Mouse (Mus musculus): ENCODE measurements around the gene Iqgap2. TPM values are rescaled to one million over a fixed set of nuclear protein-coding genes. Genes with fewer than 3 reads are reported as not detected.

Iqgap2 gene
- polyA plus RNA-seq, 1 experiment, result 18.5 TPM

GRCm38 (mm10) chr13:95705589-95705988, 186.1 kb downstream of the Iqgap2 start:
- no peaks in the 10 kb centered on the region for H3K36me3 ChIP-seq (ENCODE audit: control insufficient read depth, insufficient read depth, low read length, poor library complexity, severe bottlenecking)
- H3K27ac ChIP-seq (ENCODE audit: insufficient read depth, low read length), result no peak overlapping the region
- H3K4me1 ChIP-seq (ENCODE audit: control insufficient read depth, insufficient read depth, low read length), result no peaks in the 10 kb centered on the region
- no peak overlapping the region for H3K4me3 ChIP-seq (ENCODE audit: low read depth, low read length)
- H3K9ac ChIP-seq (ENCODE audit: low read depth, poor library complexity, severe bottlenecking), result no peak overlapping the region
- no peak for TF ChIP-seq EP300 (IDR thresholded peaks at IDR 0.05; ENCODE audit: insufficient read depth, low read depth, low read length)
- TF ChIP-seq POLR2A (IDR thresholded peaks at IDR 0.05; ENCODE audit: insufficient read depth, low read length), result no peak
- TF ChIP-seq CTCF (IDR thresholded peaks at IDR 0.05; ENCODE audit: low read depth, low read length), result no peak
- no peaks in the 10 kb centered on the region for H3K27me3 ChIP-seq (ENCODE audit: control insufficient read depth, insufficient read depth, low read length, poor library complexity, severe bottlenecking)
- no peaks in the 10 kb centered on the region for H3K9me3 ChIP-seq (replicated peaks; ENCODE audit: control insufficient read depth, insufficient read depth, low read length, poor library complexity, severe bottlenecking)

- no peak overlapping the region for H3K27ac ChIP-seq (ENCODE audit: insufficient read depth, low read length)
- no peaks in the 10 kb centered on the region for H3K4me1 ChIP-seq (ENCODE audit: control insufficient read depth, insufficient read depth, low read length)
- H3K27me3 ChIP-seq (ENCODE audit: control insufficient read depth, insufficient read depth, low read length, poor library complexity, severe bottlenecking), result no peaks in the 10 kb centered on the region
- no peaks in the 10 kb centered on the region for H3K9me3 ChIP-seq (replicated peaks; ENCODE audit: control insufficient read depth, insufficient read depth, low read length, poor library complexity, severe bottlenecking)
- no peak overlapping the region for H3K9ac ChIP-seq (ENCODE audit: low read depth, poor library complexity, severe bottlenecking)
- no peaks in the 10 kb centered on the region for H3K36me3 ChIP-seq (ENCODE audit: control insufficient read depth, insufficient read depth, low read length, poor library complexity, severe bottlenecking)
- H3K4me3 ChIP-seq (ENCODE audit: low read depth, low read length), result no peak overlapping the region
- TF ChIP-seq CTCF (IDR thresholded peaks at IDR 0.05; ENCODE audit: low read depth, low read length) (no peak), POLR2A (IDR thresholded peaks at IDR 0.05; ENCODE audit: insufficient read depth, low read length) (no peak), EP300 (IDR thresholded peaks at IDR 0.05; ENCODE audit: insufficient read depth, low read depth, low read length) (no peak)
These were observed 188.3 kb downstream of the Iqgap2 start for GRCm38 (mm10) chr13:95703376-95703775.

- TF ChIP-seq POLR2A (IDR thresholded peaks at IDR 0.05; ENCODE audit: insufficient read depth, low read length), result no peak
- no peak for TF ChIP-seq EP300 (IDR thresholded peaks at IDR 0.05; ENCODE audit: insufficient read depth, low read depth, low read length)
- TF ChIP-seq CTCF (IDR thresholded peaks at IDR 0.05; ENCODE audit: low read depth, low read length), result no peak
- Histone ChIP-seq H3K27me3 (ENCODE audit: control insufficient read depth, insufficient read depth, low read length, poor library complexity, severe bottlenecking) (no peaks in the 10 kb centered on the region), H3K27ac (ENCODE audit: insufficient read depth, low read length) (no peak overlapping the region)
These were observed 193.8 kb downstream of the Iqgap2 start for GRCm38 (mm10) chr13:95697874-95698273.

GRCm38 (mm10) chr13:95696654-95697163, 195.0 kb downstream of the Iqgap2 start, which contains the start of gene F2rl2:
TSS of gene F2rl2 (plus strand) at chr13:95696853.
- peak within 1 kb of the TSS; percentile 28; the same call in 1 of the 2 replicates for H3K4me3 ChIP-seq (ENCODE audit: low read depth, low read length)
- no peaks in the 10 kb centered on the region for H3K4me1 ChIP-seq (ENCODE audit: control insufficient read depth, insufficient read depth, low read length)
- H3K27ac ChIP-seq (ENCODE audit: insufficient read depth, low read length), result no peak within 1 kb of the TSS
- no peak within 1 kb of the TSS for H3K9ac ChIP-seq (ENCODE audit: low read depth, poor library complexity, severe bottlenecking)
- H3K27me3 ChIP-seq (ENCODE audit: control insufficient read depth, insufficient read depth, low read length, poor library complexity, severe bottlenecking), result no peaks in the 10 kb centered on the region
- no peaks in the 10 kb centered on the region for H3K36me3 ChIP-seq (ENCODE audit: control insufficient read depth, insufficient read depth, low read length, poor library complexity, severe bottlenecking)
- no peak for TF ChIP-seq CTCF (IDR thresholded peaks at IDR 0.05; ENCODE audit: low read depth, low read length)
- no peak for TF ChIP-seq POLR2A (IDR thresholded peaks at IDR 0.05; ENCODE audit: insufficient read depth, low read length)
- TF ChIP-seq EP300 (IDR thresholded peaks at IDR 0.05; ENCODE audit: insufficient read depth, low read depth, low read length), result no peak
- H3K9me3 ChIP-seq (replicated peaks; ENCODE audit: control insufficient read depth, insufficient read depth, low read length, poor library complexity, severe bottlenecking), result no peaks in the 10 kb centered on the region

More at GRCm38 (mm10) chr13:95697874-95698273, 193.8 kb downstream of the Iqgap2 start:
- Histone ChIP-seq H3K4me1 (ENCODE audit: control insufficient read depth, insufficient read depth, low read length) (no peaks in the 10 kb centered on the region), H3K4me3 (ENCODE audit: low read depth, low read length) (no peak overlapping the region), H3K36me3 (ENCODE audit: control insufficient read depth, insufficient read depth, low read length, poor library complexity, severe bottlenecking) (no peaks in the 10 kb centered on the region), H3K9ac (ENCODE audit: low read depth, poor library complexity, severe bottlenecking) (no peak overlapping the region), H3K9me3 (replicated peaks; ENCODE audit: control insufficient read depth, insufficient read depth, low read length, poor library complexity, severe bottlenecking) (no peaks in the 10 kb centered on the region)

GRCm38 (mm10) chr13:95696120-95696653, 195.5 kb downstream of the Iqgap2 start:
- H3K27ac ChIP-seq (ENCODE audit: insufficient read depth, low read length), result no peak overlapping the region
- no peak for TF ChIP-seq EP300 (IDR thresholded peaks at IDR 0.05; ENCODE audit: insufficient read depth, low read depth, low read length)
- no peak for TF ChIP-seq POLR2A (IDR thresholded peaks at IDR 0.05; ENCODE audit: insufficient read depth, low read length)
- no peak for TF ChIP-seq CTCF (IDR thresholded peaks at IDR 0.05; ENCODE audit: low read depth, low read length)
- no peaks in the 10 kb centered on the region for H3K9me3 ChIP-seq (replicated peaks; ENCODE audit: control insufficient read depth, insufficient read depth, low read length, poor library complexity, severe bottlenecking)
- no peaks in the 10 kb centered on the region for H3K36me3 ChIP-seq (ENCODE audit: control insufficient read depth, insufficient read depth, low read length, poor library complexity, severe bottlenecking)
- H3K4me1 ChIP-seq (ENCODE audit: control insufficient read depth, insufficient read depth, low read length), result no peaks in the 10 kb centered on the region
- peak overlapping the region; percentile 28; the same call in 1 of the 2 replicates for H3K4me3 ChIP-seq (ENCODE audit: low read depth, low read length)
- no peaks in the 10 kb centered on the region for H3K27me3 ChIP-seq (ENCODE audit: control insufficient read depth, insufficient read depth, low read length, poor library complexity, severe bottlenecking)
- H3K9ac ChIP-seq (ENCODE audit: low read depth, poor library complexity, severe bottlenecking), result no peak overlapping the region

GRCm38 (mm10) chr13:95692201-95692600, 199.5 kb downstream of the Iqgap2 start:
- H3K9me3 ChIP-seq (replicated peaks; ENCODE audit: control insufficient read depth, insufficient read depth, low read length, poor library complexity, severe bottlenecking), result no peaks in the 10 kb centered on the region
- no peak overlapping the region for H3K4me3 ChIP-seq (ENCODE audit: low read depth, low read length)
- no peak overlapping the region for H3K27ac ChIP-seq (ENCODE audit: insufficient read depth, low read length)
- TF ChIP-seq POLR2A (IDR thresholded peaks at IDR 0.05; ENCODE audit: insufficient read depth, low read length) (no peak), CTCF (IDR thresholded peaks at IDR 0.05; ENCODE audit: low read depth, low read length) (no peak), EP300 (IDR thresholded peaks at IDR 0.05; ENCODE audit: insufficient read depth, low read depth, low read length) (no peak)
- no peaks in the 10 kb centered on the region for H3K27me3 ChIP-seq (ENCODE audit: control insufficient read depth, insufficient read depth, low read length, poor library complexity, severe bottlenecking)
- H3K9ac ChIP-seq (ENCODE audit: low read depth, poor library complexity, severe bottlenecking), result no peak overlapping the region
- no peaks in the 10 kb centered on the region for H3K36me3 ChIP-seq (ENCODE audit: control insufficient read depth, insufficient read depth, low read length, poor library complexity, severe bottlenecking)
- H3K4me1 ChIP-seq (ENCODE audit: control insufficient read depth, insufficient read depth, low read length), result no peaks in the 10 kb centered on the region
